Mouse (Mus musculus) ES-Bruce4 (cell line): ENCODE measurements at regions not wholly inside any gene's neighbourhood (a gene's known extent, or its start where the extent isn't known, plus 50 kb on each side); places are given as distances from the start of the nearest gene placed in this dataset.

Experiments
- H3K27ac ChIP-seq: 2 replicates; pipeline ENCODE4 v1.5.1; 2012; ENCODE audit warnings: low read length, inconsistent platforms; ENCODE audit not compliant: insufficient read depth
- H3K27me3 ChIP-seq: 2 replicates; pipeline ENCODE4 v1.6.1; 2012; ENCODE audit warnings: mild to moderate bottlenecking, low read length, inconsistent platforms; ENCODE audit not compliant: control insufficient read depth, poor library complexity, insufficient read depth, severe bottlenecking
- H3K36me3 ChIP-seq: 2 replicates; pipeline ENCODE4 v1.6.1; 2012; ENCODE audit warnings: inconsistent platforms, mild to moderate bottlenecking, low read length, moderate library complexity; ENCODE audit not compliant: control insufficient read depth, poor library complexity, insufficient read depth, severe bottlenecking
- H3K4me1 ChIP-seq: one replicate; pipeline ENCODE4 v1.8.1; 2011; ENCODE audit warnings: low read length; ENCODE audit not compliant: control insufficient read depth, insufficient read depth
- H3K4me3 ChIP-seq: 2 replicates; pipeline ENCODE4 v1.5.1; 2011; ENCODE audit warnings: low read depth, mild to moderate bottlenecking, low read length
- H3K9ac ChIP-seq: 2 replicates; pipeline ENCODE4 v1.6.1; 2012; ENCODE audit warnings: low read depth, mild to moderate bottlenecking, inconsistent platforms; ENCODE audit not compliant: poor library complexity, severe bottlenecking
- H3K9me3 ChIP-seq: replicated peaks from 2 replicates; pipeline ENCODE4 v1.6.1; 2012; ENCODE audit warnings: mild to moderate bottlenecking, low read length, inconsistent platforms; ENCODE audit not compliant: control insufficient read depth, poor library complexity, insufficient read depth, severe bottlenecking
- CTCF ChIP-seq: IDR thresholded peaks from one replicate; pipeline ENCODE4 v1.8.1; 2011; ENCODE audit warnings: low read depth, low read length
- EP300 ChIP-seq: IDR thresholded peaks from 2 replicates; pipeline ENCODE4 v1.6.1; 2011; ENCODE audit warnings: low read depth, low read length; ENCODE audit not compliant: insufficient read depth
- POLR2A ChIP-seq: IDR thresholded peaks from one replicate; pipeline ENCODE4 v1.8.1; 2011; ENCODE audit warnings: low read length; ENCODE audit not compliant: insufficient read depth

DNA sequence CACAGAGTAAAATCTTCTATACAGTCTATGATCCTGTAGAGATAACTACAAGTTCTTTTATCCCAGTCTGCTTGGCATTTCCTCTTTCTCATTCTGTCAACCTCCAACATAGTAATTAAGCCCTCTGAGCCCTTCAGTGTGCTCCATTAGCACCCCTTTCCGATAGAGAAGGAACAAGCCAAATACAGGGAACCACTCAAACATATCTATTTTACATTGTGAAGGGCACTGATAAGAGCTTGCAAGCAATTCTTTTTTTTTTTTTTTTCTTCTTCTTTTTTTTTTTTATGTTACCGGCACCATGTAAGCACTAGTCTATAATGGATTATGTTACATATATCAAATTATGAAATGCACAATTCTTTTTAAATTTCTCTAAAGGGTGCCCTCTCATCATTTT, 660.5 kb downstream of the Cdh8 start:
- TF ChIP-seq POLR2A (no peak), EP300 (no peak), CTCF (no peak)
- Histone ChIP-seq H3K36me3 (no peaks in the 10 kb centered on the region), H3K9ac (no peak overlapping the region), H3K27ac (no peak overlapping the region), H3K4me1 (no peaks in the 10 kb centered on the region), H3K27me3 (no peaks in the 10 kb centered on the region), H3K9me3 (no peaks in the 10 kb centered on the region), H3K4me3 (no peak overlapping the region)

DNA sequence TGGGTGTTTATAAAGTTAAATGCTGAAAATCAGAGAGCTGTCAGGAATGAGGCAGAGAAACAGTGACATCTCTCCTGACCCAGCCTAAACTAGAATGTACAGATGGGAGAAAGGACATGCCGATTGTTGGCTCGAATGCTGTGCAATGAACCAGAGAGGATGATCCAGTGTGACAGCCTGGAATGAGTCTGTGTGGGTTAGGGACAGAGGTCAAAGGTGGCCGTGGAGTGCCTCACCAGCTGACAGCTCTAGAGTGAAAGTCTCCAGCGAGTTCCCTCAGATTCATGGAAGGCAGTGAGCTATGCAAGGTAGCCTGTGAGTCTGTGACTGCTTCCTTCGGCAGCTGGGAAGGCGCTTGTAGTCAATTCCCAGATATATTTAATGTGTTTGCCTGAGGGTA, 663.9 kb downstream of the Cdh8 start:
- Histone ChIP-seq H3K9ac (no peak overlapping the region), H3K27ac (no peak overlapping the region), H3K4me3 (no peak overlapping the region), H3K27me3 (no peaks in the 10 kb centered on the region), H3K9me3 (no peaks in the 10 kb centered on the region), H3K36me3 (no peaks in the 10 kb centered on the region), H3K4me1 (no peaks in the 10 kb centered on the region)
- TF ChIP-seq CTCF: no peak
- no peak for TF ChIP-seq POLR2A
- no peak for TF ChIP-seq EP300

DNA sequence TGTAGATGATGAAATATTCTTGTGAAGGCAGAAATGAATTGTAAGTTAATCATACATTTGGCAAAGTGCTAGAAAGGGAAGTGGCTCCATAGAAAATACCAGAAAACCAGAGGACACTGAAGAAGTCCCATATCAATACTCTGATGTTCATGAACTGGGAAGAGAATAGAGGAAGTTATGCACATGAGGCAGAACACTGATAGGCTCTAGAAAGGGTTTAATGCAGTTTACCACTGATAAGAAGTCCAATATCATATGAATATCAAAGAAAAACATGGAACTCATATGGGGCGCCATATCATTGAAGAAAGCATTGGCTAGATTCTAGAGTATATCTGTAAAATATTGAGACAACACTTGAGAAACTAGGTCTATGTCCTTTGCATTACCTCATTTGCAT, 708.5 kb downstream of the Cdh8 start:
- Histone ChIP-seq H3K27me3 (no peaks in the 10 kb centered on the region), H3K27ac (no peak overlapping the region), H3K36me3 (no peaks in the 10 kb centered on the region), H3K9me3 (no peaks in the 10 kb centered on the region), H3K4me1 (no peaks in the 10 kb centered on the region), H3K4me3 (no peak overlapping the region), H3K9ac (no peak overlapping the region)
- no peak for TF ChIP-seq CTCF
- TF ChIP-seq EP300: no peak
- TF ChIP-seq POLR2A: no peak

DNA sequence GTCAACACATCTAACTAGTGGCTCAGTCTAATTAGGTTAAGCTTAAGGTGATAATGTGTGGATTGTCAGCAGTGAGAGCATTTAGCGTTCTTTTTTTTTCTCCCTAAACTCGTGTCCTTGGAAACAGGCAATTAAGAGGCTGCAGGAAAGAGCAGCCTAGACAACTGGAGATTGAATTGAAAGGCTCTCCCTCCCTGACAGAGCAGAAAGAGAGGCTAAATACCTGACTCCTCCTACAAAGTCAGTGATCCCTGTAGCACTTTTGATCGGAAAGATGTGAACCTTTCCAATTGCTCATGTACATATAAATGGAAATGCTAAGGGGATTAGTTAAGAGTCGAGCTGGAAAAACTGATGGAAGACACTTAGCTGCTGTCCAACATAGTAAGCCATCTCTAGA, 710.1 kb downstream of the Cdh8 start:
- Histone ChIP-seq H3K27me3 (no peaks in the 10 kb centered on the region), H3K4me3 (no peak overlapping the region), H3K9ac (no peak overlapping the region), H3K9me3 (no peaks in the 10 kb centered on the region), H3K36me3 (no peaks in the 10 kb centered on the region), H3K27ac (no peak overlapping the region), H3K4me1 (no peaks in the 10 kb centered on the region)
- no peak for TF ChIP-seq CTCF
- no peak for TF ChIP-seq EP300
- no peak for TF ChIP-seq POLR2A

DNA sequence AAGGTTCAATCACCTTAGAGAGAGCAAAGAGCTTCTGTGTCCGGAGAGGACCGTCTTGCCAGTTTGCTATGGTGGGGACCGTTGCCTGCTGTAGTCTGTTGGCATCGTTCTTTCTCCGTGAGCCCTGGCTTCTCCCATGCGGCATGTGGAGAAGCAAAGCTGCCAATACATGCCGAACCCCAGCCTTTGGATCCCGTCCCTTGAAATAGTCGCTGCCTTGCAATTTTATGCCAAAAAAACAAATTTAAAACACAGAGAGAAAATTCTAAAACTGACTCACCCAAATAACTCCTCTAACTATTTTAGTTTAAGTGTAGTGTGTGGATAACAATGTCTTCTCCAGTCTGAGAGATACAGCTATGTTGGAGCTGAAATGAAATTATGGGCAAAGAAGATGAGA, 731.1 kb downstream of the Cdh8 start:
- Histone ChIP-seq H3K4me3 (no peak overlapping the region), H3K36me3 (no peaks in the 10 kb centered on the region), H3K9ac (no peak overlapping the region), H3K27me3 (no peaks in the 10 kb centered on the region), H3K27ac (no peak overlapping the region), H3K4me1 (no peaks in the 10 kb centered on the region), H3K9me3 (no peaks in the 10 kb centered on the region)
- no peak for TF ChIP-seq CTCF
- no peak for TF ChIP-seq POLR2A
- TF ChIP-seq EP300: no peak

DNA sequence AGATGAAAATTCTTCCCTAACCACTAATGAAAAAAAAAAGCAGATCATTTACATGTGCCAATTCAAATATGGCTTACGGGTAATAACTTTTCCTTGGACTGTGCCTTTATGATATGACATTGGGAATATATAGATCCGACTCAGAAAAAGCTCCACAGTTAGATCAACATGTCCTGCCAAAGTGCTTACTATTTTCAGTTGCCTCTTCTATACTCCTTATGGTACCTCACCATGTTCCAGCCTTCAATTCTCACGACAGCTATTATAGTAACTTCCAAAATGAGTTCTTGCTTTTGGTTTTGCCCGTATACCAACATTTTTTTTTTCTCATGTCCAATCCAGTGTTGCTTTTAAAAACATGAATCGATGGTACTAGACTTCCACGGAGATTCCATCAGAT, 731.7 kb downstream of the Cdh8 start:
- Histone ChIP-seq H3K9me3 (no peaks in the 10 kb centered on the region), H3K27ac (no peak overlapping the region), H3K4me1 (no peaks in the 10 kb centered on the region), H3K27me3 (no peaks in the 10 kb centered on the region), H3K36me3 (no peaks in the 10 kb centered on the region), H3K4me3 (no peak overlapping the region), H3K9ac (no peak overlapping the region)
- TF ChIP-seq CTCF (no peak), EP300 (no peak), POLR2A (no peak)

DNA sequence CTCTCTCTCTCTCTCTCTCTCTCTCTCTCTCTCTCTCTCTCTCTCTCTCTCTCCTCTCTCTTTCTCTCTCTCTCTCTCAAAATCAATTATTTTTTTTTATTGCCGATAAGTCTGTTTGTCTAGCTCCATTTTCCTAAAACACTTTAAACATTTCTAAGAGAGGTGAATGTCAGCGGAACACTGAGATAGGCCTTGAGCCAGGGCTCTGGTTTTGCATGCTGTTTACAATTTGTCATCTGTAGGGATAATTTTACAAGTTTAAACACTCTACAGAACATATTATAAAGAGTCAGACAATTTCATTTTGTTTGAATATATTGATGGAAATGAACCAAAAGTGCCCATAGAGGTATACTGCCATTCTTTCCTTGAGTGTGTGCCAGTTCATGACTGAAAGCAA, 736.2 kb downstream of the Cdh8 start:
- TF ChIP-seq EP300 (no peak), CTCF (no peak), POLR2A (no peak)
- Histone ChIP-seq H3K9me3 (no peaks in the 10 kb centered on the region), H3K4me3 (no peak overlapping the region), H3K27ac (no peak overlapping the region), H3K36me3 (no peaks in the 10 kb centered on the region), H3K9ac (no peak overlapping the region), H3K27me3 (no peaks in the 10 kb centered on the region), H3K4me1 (no peaks in the 10 kb centered on the region)
